Mouse (Mus musculus): ENCODE results near the gene Vps16.

DNA sequence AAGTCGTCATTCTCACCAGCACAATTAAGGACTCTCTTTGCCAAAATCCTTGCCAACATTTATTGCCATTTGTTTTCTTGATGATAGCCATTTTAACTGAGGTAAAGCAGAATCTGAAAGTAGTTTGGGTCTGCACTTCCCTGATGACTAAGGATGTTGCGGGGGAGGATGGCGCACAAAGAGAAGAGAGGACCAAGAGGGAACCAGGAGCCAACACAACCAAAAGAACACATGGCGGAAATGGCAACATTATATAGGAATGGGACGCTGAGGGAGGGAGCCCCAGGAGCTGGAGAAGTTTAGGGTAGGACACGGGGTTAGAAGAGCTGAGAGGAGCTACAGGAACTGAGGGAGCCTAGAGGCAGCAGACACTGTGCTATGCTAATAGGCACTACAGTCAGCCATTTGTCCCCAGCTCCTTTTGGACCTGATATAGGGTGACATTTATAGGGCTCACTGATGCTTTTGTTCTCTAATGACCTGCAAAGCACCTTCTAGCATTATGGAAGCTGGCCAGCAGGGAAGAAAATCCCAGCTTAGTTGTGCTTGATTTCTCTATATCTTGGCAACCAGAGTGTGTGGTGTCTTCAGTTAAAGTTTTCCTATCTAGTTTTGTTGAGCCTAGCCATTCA is 52.6 kb downstream of the Vps16 start:
- no peak for TF ChIP-seq POLR2A (IDR thresholded peaks at IDR 0.05; ENCODE audit: insufficient read depth, low read depth, low read length)
- TF ChIP-seq CTCF (IDR thresholded peaks at IDR 0.05) = no peak

Data from heart, adult 2 months (tissue).